Mouse (Mus musculus) forebrain, embryonic 12.5 days (tissue): ENCODE results near the gene Ewsr1. TPM values are rescaled to one million over a fixed set of nuclear protein-coding genes. Genes with fewer than 3 reads are reported as not detected.
"Not testable (repeated sequence)": the region's sequence is repeated elsewhere in the genome, so short reads cannot be mapped to it uniquely, and the experiment has no call there.

Source experiments
- ATAC-seq: fragments of 200-750 bp; cut with Nextera tagmentation; 2 replicates; pipeline ENCODE4 v1.8.0; 2017; ENCODE audit warnings: moderate TSS enrichment; ENCODE audit not compliant: low FRiP score
- H3K27ac ChIP-seq: fragments of 300-500 bp; sonication (generic); 2 replicates; pipeline ENCODE4 v1.5.1; 2016; ENCODE audit warnings: mild to moderate bottlenecking
- H3K27me3 ChIP-seq: fragments of 300-500 bp; sonication (generic); 2 replicates; pipeline ENCODE4 v1.6.1; 2016; ENCODE audit warnings: mild to moderate bottlenecking
- H3K36me3 ChIP-seq: fragments of 300-500 bp; sonication (generic); replicated peaks from 2 replicates; pipeline ENCODE4 v1.6.1; 2016; ENCODE audit warnings: mild to moderate bottlenecking
- H3K4me1 ChIP-seq: fragments of 300-500 bp; sonication (generic); 2 replicates; pipeline ENCODE4 v1.6.1; 2016
- H3K4me2 ChIP-seq: fragments of 300-500 bp; sonication (generic); 2 replicates; pipeline ENCODE4 v1.6.1; 2016; ENCODE audit warnings: mild to moderate bottlenecking, moderate library complexity
- H3K4me3 ChIP-seq: fragments of 300-500 bp; sonication (generic); replicated peaks from 2 replicates; pipeline ENCODE4 v1.5.1; 2016; ENCODE audit warnings: mild to moderate bottlenecking
- H3K9ac ChIP-seq: fragments of 300-500 bp; sonication (generic); 2 replicates; pipeline ENCODE4 v1.6.1; 2016; ENCODE audit warnings: mild to moderate bottlenecking
- H3K9me3 ChIP-seq: fragments of 300-500 bp; sonication (generic); 2 replicates; pipeline ENCODE4 v1.6.1; 2016
- WGBS: fragments of 180-500 bp; shearing (Covaris S2); methylation state at CpG from one replicate; pipeline ENCODE4 v1.1.7; 2016; 5-methylcytosine and 5-hydroxymethylcytosine counted together
- polyA plus RNA-seq: library from polyadenylated mRNA; unstranded; fragments of >200 nt; fragmentation: Nextera tagmentation; extraction: Ambion mirVana; gene quantifications from 2 replicates; pipeline ENCODE4 v1.2.1, GENCODE M21; 2016

The Ewsr1 gene
- polyA plus RNA-seq, 1 experiment from 2014 or later, result 915 TPM

GRCm38 (mm10) chr11:5091706-5092105 lies 7.4 kb downstream of the Ewsr1 start:
- H3K9me3 ChIP-seq, result no peaks in the 10 kb centered on the region
- H3K9ac ChIP-seq, result no peak overlapping the region
- peaks cover 68% of the 10 kb centered on the region for H3K36me3 ChIP-seq
- no peak overlapping the region for H3K4me3 ChIP-seq
- H3K4me1 ChIP-seq, result peaks cover 16% of the 10 kb centered on the region
- no peak overlapping the region for H3K27ac ChIP-seq
- no peaks in the 10 kb centered on the region for H3K27me3 ChIP-seq
- no peak for ATAC-seq
- WGBS, result 46% methylated on average over 2 of the region's 2 CpGs
- H3K4me2 ChIP-seq, result no peak overlapping the region

- no peak for ATAC-seq
- Histone ChIP-seq H3K27ac (no peak overlapping the region), H3K4me3 (no peak overlapping the region), H3K27me3 (no peaks in the 10 kb centered on the region), H3K9ac (no peak overlapping the region), H3K4me2 (no peak overlapping the region), H3K4me1 (peaks cover 3% of the 10 kb centered on the region; the same call in 1 of the 2 replicates), H3K9me3 (no peaks in the 10 kb centered on the region), H3K36me3 (peaks cover 91% of the 10 kb centered on the region)
- 100% methylated on average over 1 of the region's 1 CpGs for WGBS
These were observed 9.9 kb downstream of the Ewsr1 start for GRCm38 (mm10) chr11:5089147-5089546.

- H3K36me3 ChIP-seq, result peaks cover 78% of the 10 kb centered on the region
- H3K4me3 ChIP-seq, H3K9me3 ChIP-seq, H3K27me3 ChIP-seq, H3K4me1 ChIP-seq, H3K4me2 ChIP-seq, H3K27ac ChIP-seq, H3K9ac ChIP-seq: not testable (repeated sequence)
- WGBS, result 95% methylated on average over 4 of the region's 5 CpGs
- 0 out of 2 replicates have a peak, but pooled peaks have one; percentile 5 for ATAC-seq
These were observed 22.2 kb downstream of the Ewsr1 start for GRCm38 (mm10) chr11:5076843-5077242.

- ATAC-seq, result no peak
- Histone ChIP-seq H3K36me3 (peaks cover 82% of the 10 kb centered on the region), H3K4me1 (no peaks in the 10 kb centered on the region)
These were observed 23.3 kb downstream of the Ewsr1 start for GRCm38 (mm10) chr11:5075760-5076159.

GRCm38 (mm10) chr11:5074882-5075281 lies 24.2 kb downstream of the Ewsr1 start:
- 74% methylated on average over 4 of the region's 4 CpGs for WGBS
- Histone ChIP-seq H3K4me1 (no peaks in the 10 kb centered on the region), H3K9me3 (no peaks in the 10 kb centered on the region), H3K4me3 (no peak overlapping the region), H3K9ac (no peak overlapping the region), H3K36me3 (peaks cover 82% of the 10 kb centered on the region), H3K27me3 (no peaks in the 10 kb centered on the region), H3K27ac (no peak overlapping the region), H3K4me2 (no peak overlapping the region)
- ATAC-seq, result peak; percentile 47; the same call in 1 of the 2 replicates

More at GRCm38 (mm10) chr11:5075760-5076159, 23.3 kb downstream of the Ewsr1 start:
- no peak overlapping the region for H3K27ac ChIP-seq
- H3K9ac ChIP-seq, result no peak overlapping the region
- no peaks in the 10 kb centered on the region for H3K27me3 ChIP-seq
- no peak overlapping the region for H3K4me3 ChIP-seq
- no peaks in the 10 kb centered on the region for H3K9me3 ChIP-seq
- no peak overlapping the region for H3K4me2 ChIP-seq

GRCm38 (mm10) chr11:5068126-5068971 lies 30.7 kb downstream of the Ewsr1 start:
- no peaks in the 10 kb centered on the region for H3K9me3 ChIP-seq
- 85% methylated on average over 9 of the region's 9 CpGs for WGBS
- peaks cover 15% of the 10 kb centered on the region for H3K27me3 ChIP-seq
- H3K4me1 ChIP-seq, result peaks cover 15% of the 10 kb centered on the region
- no peak overlapping the region for H3K4me3 ChIP-seq
- H3K9ac ChIP-seq, result no peak overlapping the region
- peaks cover 61% of the 10 kb centered on the region for H3K36me3 ChIP-seq
- no peak for ATAC-seq
- H3K4me2 ChIP-seq, result no peak overlapping the region
- H3K27ac ChIP-seq, result no peak overlapping the region

GRCm38 (mm10) chr11:5067063-5067462 lies 32.0 kb downstream of the Ewsr1 start:
- H3K4me2 ChIP-seq, result no peak overlapping the region
- no peak overlapping the region for H3K27ac ChIP-seq
- no peaks in the 10 kb centered on the region for H3K9me3 ChIP-seq
- no peak overlapping the region for H3K4me3 ChIP-seq
- no peak for ATAC-seq
- H3K36me3 ChIP-seq, result peaks cover 48% of the 10 kb centered on the region
- peaks cover 28% of the 10 kb centered on the region for H3K27me3 ChIP-seq
- H3K9ac ChIP-seq, result no peak overlapping the region
- peaks cover 28% of the 10 kb centered on the region for H3K4me1 ChIP-seq

GRCm38 (mm10) chr11:5065056-5065821 lies 33.8 kb downstream of the Ewsr1 start, which contains the start of gene Gas2l1:
Gas2l1 (minus strand) TSS chr11:5065327.
- Histone ChIP-seq H3K27me3 (peaks cover 46% of the 10 kb centered on the region), H3K9me3 (no peaks in the 10 kb centered on the region), H3K4me3 (peak within 1 kb of the TSS; percentile 71), H3K4me1 (peaks cover 42% of the 10 kb centered on the region), H3K4me2 (peak within 1 kb of the TSS; percentile 86), H3K36me3 (peaks cover 30% of the 10 kb centered on the region), H3K27ac (no peak within 1 kb of the TSS), H3K9ac (peak within 1 kb of the TSS; percentile 71)
- ATAC-seq, result peak; percentile 86
- under 1% methylated on average over 50 of the region's 50 CpGs for WGBS

GRCm38 (mm10) chr11:5064282-5065055 lies 34.6 kb downstream of the Ewsr1 start:
- H3K36me3 ChIP-seq, result peaks cover 24% of the 10 kb centered on the region
- peak overlapping the region; percentile 86 for H3K4me2 ChIP-seq
- peak overlapping the region; percentile 71 for H3K4me3 ChIP-seq
- H3K9me3 ChIP-seq, result no peaks in the 10 kb centered on the region
- peak overlapping the region; percentile 71 for H3K9ac ChIP-seq
- 16% methylated on average over 38 of the region's 38 CpGs for WGBS
- no peak overlapping the region for H3K27ac ChIP-seq
- peaks cover 54% of the 10 kb centered on the region for H3K27me3 ChIP-seq
- ATAC-seq, result peak; percentile 0; the same call in 1 of the 2 replicates
- peaks cover 47% of the 10 kb centered on the region for H3K4me1 ChIP-seq

GRCm38 (mm10) chr11:5063561-5064281 lies 35.3 kb downstream of the Ewsr1 start:
- Histone ChIP-seq H3K9me3 (no peaks in the 10 kb centered on the region), H3K27ac (no peak overlapping the region), H3K4me3 (peak overlapping the region; percentile 71), H3K27me3 (peaks cover 61% of the 10 kb centered on the region), H3K4me2 (peak overlapping the region; percentile 86), H3K9ac (peak overlapping the region; percentile 71; the same call in 1 of the 2 replicates), H3K36me3 (peaks cover 17% of the 10 kb centered on the region), H3K4me1 (peaks cover 51% of the 10 kb centered on the region)
- no peak for ATAC-seq
- 58% methylated on average over 31 of the region's 31 CpGs for WGBS

- Histone ChIP-seq H3K9me3 (no peaks in the 10 kb centered on the region), H3K36me3 (peaks cover 9% of the 10 kb centered on the region), H3K27me3 (peaks cover 69% of the 10 kb centered on the region), H3K4me1 (peaks cover 56% of the 10 kb centered on the region), H3K27ac (no peak overlapping the region), H3K9ac (no peak overlapping the region), H3K4me3 (no peak overlapping the region), H3K4me2 (no peak overlapping the region)
- ATAC-seq, result no peak
- 64% methylated on average over 13 of the region's 13 CpGs for WGBS
These were observed 36.1 kb downstream of the Ewsr1 start for GRCm38 (mm10) chr11:5062860-5063505.
